Mouse (Mus musculus): ENCODE results near the gene Actr2.
"Not testable (repeated sequence)": the region's sequence is repeated elsewhere in the genome, so short reads cannot be mapped to it uniquely, and the experiment has no call there.

The Actr2 gene

DNA sequence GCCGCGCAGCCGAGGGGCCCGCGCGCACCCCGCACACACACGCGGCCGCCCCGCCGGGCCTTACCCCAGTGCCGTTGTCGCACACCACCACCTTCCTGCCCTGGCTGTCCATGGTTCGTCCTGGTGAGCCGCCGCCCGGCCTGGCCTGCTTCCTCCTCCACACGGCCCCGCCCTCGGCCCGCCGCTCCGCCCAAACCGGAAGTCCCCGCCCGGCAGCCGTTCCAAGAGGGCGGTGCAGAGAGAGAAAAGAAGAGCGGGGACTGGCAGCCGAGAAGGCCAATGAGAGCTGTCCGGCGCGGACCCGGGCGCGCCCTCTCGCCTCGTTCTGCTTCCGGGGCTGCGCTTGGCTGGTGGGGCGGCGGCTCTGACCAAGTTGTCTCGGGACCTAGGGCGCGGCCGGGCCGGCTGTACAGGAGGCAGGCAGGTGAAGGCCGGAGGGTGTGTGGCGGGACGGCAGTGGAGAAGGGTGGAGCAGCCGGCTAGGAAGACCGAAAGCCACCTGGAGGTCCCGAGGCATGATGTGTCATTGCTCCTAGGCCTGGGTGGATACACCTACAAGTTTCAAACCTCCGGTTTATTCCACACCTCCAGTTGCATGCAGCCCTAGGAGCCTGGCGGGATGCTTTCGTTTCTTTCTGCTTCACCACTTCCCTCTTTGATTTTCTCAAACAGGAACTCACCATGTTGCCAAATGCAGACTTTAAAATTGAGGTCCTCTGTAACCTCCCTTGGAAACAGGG is at the start of gene Actr2:
Actr2 (minus strand) TSS at position 173 of the 740 bp plus-strand sequence.
- DNase-seq (ENCODE audit: low spot score), result peak; percentile 94

DNA sequence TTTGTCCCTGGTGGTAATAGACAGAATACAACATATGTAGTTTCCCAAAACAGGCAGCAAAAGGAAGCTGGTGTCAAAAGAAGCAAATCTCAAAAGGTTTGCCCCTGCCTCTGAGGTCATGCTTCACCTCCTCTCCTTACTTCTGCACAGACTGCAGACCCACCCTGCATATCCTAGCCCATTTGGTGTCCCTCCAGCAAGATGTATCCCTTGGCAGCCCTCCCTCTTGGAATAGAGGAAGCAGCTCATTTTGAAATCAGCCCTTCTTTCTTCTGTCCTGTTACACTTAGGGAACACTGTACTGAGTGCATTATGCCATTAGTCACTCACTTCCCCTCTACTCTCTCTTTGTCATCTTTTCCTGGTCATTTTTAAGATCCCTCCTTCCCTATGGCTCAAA is 46.2 kb upstream of the Actr2 start:
- DNase-seq (ENCODE audit: low spot score), result no peak

DNA sequence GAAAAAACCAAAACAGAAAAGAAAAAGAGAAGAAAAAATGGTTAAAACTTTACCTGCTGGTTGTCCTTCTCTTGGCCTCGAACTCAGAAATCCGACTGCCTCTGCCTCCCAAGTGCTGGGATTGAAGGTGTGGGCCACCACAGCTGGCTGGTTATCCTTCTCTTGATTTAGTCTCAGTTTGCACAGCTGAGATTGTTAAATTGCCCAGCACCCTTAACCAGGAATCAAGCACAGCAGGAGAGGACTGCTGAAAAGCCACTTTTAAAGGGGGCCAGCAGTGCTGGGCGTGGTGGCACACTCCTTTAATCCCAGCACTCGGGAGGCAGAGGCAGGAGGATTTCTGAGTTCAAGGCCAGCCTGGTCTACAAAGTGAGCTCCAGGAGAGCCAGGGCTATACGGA is 40.8 kb upstream of the Actr2 start:
- not testable (repeated sequence) for DNase-seq (ENCODE audit: low spot score)

DNA sequence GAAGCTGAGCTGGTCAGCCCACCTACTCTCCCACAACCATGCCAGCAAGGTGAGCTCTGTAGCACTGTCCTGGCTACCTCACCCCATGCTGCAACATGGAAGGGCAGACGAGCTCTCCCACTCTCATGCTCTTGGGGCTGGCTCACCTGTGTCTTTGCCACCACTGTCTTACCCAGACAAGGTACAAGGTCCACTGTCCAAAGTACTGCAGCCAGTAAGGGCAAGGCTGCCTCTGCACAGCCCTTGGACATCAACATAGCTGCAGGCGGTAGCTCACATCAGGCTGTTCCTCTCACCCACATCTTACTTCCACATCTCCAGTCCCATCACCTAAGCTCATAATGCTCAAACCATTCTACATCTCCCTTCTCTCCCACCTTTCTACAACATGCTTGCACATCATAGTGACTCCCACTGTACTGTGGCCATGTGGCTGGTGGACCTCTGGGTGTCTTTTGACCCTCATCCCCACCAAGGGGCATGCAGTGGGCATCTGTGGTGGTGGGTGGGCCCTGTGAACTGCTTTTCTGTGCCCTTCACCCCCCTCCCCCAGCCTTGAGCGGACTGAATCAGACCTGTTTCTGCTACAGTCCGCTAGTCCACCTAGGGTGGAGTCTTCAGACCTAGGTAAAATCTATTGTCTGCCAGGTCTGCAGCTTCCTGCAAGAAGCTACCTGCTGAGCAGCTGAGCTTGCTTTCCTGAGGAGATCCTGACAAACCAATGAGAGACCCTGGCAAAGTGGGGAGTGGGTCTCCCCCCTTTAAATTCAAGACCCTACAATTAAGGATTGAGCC is 39.6 kb upstream of the Actr2 start:
- no peak for DNase-seq (ENCODE audit: low spot score)

DNA sequence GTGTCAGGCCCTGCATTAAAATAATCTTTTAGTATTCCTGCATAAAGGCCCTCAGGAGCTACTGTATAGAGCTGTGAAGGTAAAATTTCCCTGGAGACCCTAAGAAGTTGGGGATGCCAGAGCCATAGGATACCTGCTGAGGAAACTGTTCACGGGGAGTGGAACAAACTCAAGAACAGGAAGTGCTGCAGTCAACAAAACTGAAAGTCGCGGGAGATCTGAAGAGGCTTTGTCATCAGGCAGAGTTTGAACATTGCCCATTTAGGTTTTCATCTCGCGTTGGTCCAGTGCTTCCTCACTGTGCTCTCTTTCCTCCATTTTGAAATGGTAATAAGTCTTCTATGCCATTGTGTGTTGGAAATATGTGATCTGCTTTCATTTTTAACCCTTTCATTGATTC is 38.6 kb upstream of the Actr2 start:
- DNase-seq (ENCODE audit: low spot score), result no peak

DNA sequence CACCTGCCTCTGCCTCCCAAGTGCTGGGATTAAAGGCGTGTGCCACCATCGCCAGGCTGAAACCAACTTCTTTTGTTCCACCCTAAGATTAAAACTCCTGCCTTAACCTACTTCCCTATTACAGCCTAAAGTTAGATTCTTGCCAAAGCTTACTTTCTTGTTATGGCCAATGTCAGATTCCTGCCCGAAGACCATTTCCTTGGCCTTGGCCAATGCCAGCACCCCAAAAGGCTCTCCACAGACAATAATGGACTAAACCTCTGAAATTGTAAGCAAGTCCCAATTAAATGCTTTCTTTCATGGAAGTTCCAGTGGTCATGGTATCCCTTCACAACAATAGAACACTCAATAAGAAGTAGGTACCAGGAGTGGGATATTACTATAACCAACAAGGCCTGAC is 37.2 kb upstream of the Actr2 start:
- DNase-seq (ENCODE audit: low spot score), result no peak

DNA sequence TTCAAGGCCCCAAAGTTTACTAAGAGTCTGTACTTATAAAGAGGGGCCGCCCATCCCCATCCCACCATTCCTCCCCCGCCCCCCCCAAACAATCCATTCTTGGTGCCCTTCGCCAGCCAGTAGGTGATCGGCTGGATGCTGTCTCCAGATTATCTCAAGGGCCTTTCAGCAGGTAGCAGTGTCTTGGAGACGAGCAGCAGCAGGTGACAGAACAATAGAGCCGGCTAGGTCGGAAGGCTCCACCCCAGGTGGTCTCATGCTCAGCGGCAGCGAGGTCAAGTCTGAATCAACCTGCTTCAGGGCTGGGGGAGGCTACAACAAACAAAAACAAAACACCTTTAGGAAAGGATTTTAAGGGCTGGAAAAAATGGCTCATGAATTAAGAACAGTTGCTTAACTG is 32.7 kb upstream of the Actr2 start:
- no peak for DNase-seq (ENCODE audit: low spot score)

DNA sequence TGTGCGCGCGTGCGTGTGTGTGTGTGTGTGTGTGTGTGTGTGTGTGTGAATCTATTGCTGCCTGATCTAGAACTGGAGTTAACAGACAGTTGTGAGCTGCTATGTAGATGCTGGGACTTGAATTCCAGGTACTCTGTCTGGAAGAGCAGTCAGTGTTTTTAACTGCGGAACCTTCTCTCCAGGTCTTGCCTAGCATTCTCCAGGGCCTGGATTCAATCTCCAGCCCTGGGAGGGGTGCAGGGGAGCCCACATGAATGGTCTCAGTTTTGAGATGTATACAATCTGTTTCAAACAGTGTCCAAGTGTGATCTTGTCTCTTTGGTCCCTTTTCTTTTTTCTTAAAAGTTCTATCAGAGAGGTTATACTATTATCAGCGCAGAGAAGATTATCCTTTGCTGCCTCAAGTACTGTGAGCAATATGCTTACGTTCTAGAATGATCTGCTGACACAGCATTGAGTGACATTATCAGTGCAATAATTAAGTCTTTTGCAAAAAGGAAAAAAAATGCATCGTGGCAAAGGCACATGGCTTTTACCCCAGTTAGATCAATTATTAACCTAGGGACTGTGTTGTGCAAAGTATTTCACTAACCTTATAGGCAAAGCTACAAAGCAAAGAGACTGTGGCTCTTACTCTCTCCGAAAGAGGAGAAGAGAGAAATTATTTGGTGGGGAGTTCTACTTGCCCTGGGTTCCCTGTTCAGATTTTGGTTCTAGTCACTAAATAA is 32.0 kb upstream of the Actr2 start:
- no peak for DNase-seq (ENCODE audit: low spot score)

DNA sequence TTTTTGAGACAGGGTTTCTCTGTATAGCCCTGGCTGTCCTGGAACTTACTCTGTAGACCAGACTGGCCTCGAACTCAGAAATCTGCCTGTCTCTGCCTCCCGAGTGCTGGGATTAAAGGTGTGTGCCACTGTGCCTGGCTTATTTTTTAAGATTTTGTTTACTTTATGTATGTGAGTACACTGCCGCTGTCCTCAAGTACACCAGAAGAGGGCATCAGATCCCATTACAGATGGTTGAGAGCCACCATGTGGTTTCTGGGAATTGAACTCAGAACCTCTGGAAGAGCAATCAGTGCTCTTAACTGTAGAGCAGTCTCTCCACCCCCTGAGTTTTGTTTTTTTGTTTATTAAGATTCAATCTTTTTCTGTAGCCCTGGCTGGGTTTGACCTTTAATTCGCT is 31.0 kb upstream of the Actr2 start:
- DNase-seq (ENCODE audit: low spot score), result not testable (repeated sequence)

DNA sequence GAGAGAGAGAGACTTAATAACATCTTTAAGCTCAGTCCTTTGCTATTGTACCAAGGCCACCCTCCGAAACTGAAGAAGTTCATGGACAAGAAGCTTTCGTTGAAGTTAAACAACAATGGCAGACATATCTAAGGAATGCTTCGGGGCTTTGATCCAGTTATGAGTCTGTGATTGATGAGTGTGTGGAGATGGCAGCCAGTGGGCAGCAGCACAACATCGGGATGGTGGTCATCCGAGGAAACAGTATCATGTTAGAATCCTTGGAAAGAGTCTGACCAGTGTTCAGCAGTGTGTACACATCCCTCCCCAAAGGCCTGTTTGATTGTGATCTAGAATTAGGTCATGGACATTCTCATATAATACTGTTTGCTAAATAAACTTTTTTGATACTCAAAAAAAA is 29.8 kb upstream of the Actr2 start:
- DNase-seq (ENCODE audit: low spot score), result no peak

DNA sequence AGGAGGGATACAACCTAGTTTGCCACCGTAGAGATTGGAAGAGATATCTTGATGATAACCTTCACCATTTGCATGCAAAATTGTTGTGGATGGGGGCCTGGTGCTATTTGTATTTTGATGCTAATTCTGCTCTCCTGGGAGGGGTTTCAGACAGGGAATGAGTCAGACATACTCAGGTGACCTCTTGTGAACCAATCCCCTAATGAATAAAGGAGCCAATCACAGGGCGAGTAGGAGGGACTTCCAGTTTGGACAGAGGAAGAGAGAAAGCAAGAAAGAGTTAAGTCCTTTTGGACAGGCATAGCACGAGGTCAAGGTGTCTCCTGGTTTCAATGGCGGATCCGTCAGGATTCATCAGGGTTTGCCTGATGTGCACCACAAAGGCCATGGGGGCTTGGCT is 27.6 kb upstream of the Actr2 start:
- no peak for DNase-seq (ENCODE audit: low spot score)

DNA sequence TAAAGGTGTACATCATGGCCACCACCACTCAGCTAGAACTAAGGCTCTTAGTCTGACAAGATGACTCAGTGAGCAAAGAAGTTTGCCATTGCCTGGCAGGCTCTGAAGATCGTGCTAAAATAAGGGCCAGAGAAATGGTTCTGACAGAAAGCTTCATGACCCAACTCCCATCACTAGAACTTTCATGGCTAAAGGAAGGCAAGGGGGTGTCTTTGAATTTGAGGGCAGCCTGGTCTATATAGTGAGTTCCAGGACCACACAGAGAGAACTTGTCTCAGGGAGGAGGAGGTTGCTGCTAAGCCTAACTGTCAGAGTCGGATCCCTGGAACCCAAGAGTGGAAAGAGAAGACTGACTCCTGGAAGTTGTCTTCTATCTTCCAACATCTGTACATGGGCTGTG is 27.0 kb upstream of the Actr2 start:
- DNase-seq (ENCODE audit: low spot score), result no peak

DNA sequence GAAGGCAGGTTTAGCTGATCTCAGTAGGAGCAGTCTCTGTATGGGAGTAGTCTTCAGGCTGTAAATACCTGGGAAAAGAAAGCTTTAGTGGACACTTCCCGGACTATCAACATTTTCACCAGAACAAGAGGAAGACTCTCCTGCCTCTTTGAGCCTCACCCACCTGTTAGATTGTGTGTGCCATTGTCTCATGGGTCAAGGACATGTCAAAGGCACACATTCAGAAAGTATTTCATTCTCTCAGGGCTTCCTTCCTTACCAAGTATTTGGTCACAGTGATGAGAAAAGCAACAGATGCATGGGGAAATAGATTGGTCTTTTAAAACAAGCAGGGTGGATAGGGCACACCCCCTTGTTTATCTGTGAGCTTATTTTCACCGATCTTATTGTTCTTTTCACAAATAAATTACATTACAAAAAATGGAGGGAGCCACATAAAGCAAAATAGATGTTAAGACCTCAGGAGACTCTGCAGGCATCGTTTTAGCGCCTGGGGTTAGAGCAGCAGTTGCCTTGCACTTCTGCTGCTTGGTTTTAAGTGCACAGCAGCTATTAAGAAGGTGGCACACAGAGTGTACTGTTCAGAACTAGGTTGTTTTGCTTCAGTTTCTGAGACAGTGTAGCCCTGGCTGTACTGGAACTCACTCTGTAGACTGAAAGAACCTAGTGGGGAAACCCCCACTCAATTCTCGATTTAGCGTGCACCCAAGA is 25.9 kb upstream of the Actr2 start:
- no peak for DNase-seq (ENCODE audit: low spot score)

DNA sequence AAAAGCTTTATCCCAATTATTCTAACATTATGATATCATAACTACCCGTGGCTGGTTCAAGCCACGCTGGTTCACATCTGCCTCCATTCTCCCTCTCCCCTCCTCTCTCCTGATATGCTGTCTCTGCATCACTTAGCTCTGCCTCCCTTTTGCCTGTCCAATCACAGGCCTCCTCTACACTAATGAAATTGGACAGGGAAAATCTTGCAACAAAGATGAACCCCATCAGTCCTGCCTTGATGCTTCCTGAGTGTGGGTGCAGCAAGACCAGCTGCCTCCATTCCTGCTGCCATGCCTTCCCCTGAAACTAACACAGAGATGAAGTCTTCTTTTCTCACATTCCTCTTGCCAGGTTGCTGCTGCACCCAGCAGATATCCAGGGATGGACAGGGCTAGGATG is 25.2 kb upstream of the Actr2 start:
- no peak for DNase-seq (ENCODE audit: low spot score)

DNA sequence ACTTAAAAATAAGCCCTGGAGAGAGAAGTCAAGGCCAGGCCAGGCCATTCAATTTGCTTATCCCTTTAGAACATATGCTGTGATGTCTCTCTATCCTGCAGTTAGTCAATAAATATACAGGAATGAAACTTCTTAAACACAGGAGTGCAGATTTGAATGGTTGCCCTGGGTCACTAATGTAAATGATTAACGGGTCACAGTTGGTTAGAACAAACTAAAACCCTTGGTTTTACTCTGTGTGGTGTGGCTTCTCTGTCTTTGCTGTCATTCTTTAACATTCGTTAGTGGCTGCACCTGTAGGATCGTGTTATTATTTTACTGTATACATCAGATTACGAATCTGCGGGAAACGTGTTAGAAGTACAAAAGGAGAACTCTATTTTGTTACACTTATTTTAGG is 23.6 kb upstream of the Actr2 start:
- DNase-seq (ENCODE audit: low spot score), result no peak

DNA sequence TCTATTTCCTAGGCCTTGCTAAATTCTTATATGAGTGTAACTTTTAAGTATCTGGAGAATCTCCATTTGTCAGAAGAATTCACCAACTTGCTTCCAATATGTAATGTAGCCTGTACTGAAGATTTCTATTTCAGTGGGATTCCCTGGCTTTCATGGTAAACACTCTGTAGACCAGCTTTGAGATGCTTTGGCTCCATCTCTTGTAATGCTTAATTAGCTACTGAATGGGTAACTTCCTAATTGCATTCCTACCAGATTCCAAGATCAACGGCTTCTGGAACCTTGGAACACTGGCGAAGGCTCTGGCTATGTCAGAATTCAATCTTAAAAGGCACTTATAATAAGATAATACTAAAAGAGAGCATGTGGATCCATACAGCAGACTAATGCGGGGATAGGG is 22.2 kb upstream of the Actr2 start:
- not testable (repeated sequence) for DNase-seq (ENCODE audit: low spot score)

DNA sequence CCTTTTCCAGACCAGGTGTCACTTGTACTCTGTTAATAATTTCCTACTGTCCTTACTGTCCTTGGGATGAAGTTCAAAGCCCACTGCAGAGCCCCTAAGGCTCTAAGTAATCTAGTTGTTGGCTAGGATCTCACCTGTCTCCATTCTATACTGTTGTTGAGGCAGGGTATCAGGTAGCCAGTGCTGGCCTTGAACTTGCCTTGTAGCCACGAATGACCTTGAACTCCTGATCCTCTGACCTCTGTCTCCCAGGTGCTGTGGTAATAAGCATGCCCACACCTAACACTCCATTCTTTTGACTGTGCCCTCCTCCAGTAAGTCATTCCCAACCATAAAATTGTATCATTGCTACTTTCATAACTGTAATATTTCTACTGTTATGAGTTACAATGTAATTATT is 21.0 kb upstream of the Actr2 start:
- DNase-seq (ENCODE audit: low spot score), result no peak

DNA sequence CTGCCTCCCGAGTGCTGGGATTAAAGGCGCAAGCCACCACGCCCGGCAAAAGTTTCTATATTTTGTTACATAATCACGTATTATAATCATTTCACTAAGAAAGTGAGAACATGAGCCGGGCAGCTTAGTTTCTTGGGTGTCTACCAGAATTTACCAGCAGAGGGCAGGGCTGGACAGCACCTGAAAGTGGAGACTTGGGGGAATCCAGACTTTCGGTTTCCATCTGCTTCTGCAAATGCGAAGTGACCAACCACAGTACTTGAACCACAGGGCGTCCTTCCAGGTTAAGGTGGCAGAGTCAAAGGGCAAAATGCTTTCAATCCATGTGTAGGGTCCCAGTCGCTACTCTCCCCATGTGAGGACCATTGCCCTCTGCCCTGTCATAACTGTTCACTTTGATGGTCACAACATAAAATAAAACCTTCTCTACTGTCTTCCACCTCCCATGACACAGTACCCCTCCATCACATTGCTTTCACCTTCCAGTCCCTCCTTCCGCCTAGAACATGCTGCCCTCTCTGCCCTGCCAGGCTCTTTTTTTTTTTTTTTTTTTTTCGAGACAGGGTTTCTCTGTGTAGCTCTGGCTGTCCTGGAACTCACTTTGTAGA is 20.3 kb upstream of the Actr2 start:
- peak; percentile 26 for DNase-seq (ENCODE audit: low spot score)

DNA sequence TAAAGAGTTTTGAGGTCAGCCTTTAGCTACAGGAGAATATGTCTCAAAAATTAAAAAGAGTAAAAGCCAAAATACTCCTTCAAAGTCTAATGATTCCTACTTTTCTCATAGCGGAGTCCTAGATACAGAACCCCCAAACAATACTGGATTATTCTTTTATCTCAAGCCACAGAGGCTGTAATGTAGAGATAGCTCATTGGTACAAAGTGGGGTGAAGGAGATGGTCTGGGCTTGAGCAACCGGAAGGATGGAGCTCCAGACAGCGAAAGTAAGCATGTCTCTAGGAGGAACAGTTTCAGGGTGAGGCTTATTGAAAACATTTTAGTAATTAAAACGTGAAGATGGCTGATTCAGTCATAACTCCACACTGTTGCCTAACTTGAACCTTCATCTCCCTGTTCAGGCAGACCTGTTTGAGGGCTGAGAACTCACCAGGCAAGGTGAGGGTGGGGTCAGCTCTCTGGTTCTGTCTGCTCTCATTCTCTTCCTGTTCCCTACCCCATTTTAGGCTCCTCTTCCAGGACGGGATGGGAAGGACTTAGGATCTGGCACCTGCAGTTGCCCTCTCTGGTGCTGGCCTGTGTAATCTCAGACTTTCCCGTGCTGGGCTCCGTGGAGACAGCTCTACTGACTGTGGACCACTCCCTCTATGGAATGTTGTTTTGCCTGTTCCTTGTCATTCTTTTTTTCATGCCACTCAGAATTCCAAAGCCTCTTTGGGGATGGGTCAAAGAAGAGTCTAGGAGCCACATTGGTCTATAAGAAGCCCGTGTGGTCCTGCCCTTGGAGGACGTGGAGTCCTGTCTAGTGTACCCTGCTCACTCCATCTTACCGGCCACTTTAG is 14.2 kb upstream of the Actr2 start:
- DNase-seq (ENCODE audit: low spot score), result no peak

DNA sequence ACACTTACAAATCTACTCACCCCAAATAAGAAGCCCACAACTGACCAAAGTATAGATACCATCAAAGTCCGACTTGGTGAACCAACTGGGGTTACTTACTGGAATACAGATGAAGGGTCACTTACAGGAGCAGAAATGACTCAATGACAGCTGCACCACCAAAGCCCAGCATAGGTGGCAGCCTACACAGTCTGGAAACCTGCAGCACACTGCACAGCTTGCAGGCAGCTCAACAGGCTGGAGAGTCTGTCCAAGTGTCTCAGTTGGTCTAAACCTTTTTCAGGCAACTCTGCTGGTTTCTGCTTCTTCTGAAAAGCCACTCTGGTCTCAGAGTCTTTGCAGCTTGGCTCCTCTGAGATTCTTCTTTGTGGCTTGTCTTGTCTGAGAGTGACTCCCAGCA is 12.7 kb upstream of the Actr2 start:
- DNase-seq (ENCODE audit: low spot score), result no peak

DNA sequence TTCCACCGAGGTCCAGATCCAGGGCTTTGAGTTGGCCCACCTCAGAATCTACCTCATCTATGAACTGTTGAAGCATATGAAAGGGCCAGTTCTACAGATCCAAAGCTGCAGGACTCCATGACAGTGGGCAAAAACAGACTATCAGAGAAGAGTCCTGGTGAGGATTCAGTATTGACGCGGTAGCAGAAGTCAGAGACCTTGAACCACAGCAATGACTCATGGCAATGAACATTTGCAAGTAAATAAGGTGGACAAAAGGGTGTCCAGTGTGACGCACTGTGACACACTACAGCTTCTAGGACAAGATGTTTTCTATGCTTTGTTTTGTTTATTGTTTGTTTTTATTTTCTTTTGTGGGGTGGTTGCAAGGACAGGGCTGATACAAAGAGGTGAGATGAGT is 4.0 kb upstream of the Actr2 start:
- DNase-seq (ENCODE audit: low spot score), result no peak
